Mouse (Mus musculus) gastrocnemius, postnatal 10 days (tissue): Measurements from ENCODE around the gene Clec4e. TPM values are rescaled to one million over a fixed set of nuclear protein-coding genes. Genes with fewer than 3 reads are reported as not detected.

Source experiments
- total RNA-seq, 2 experiments: library from RNA; stranded (reverse); gene quantifications; 2 replicates each; pipeline ENCODE4 v1.2.3; 2021

Gene Clec4e
- total RNA-seq, 2 experiments from 2014 or later = 0.16 TPM; not detected in 1

Other genes with a start within 250 kb of the Clec4e start
- not detected for gene Clec4b1, start 239.9 kb downstream of the Clec4e start, total RNA-seq
- 1 to 10 TPM; 1.3 to 2.9 TPM for gene Clec4a2, start 183.4 kb downstream of the Clec4e start, total RNA-seq
- gene Clec4b2, start 117.0 kb downstream of the Clec4e start, total RNA-seq = not detected
- 1 to 10 TPM; 1.6 TPM for gene Clec4n, start 60.0 kb downstream of the Clec4e start, total RNA-seq
- gene Clec4d, start 27.8 kb downstream of the Clec4e start, total RNA-seq = under 1 TPM in 1 of 2 experiments, not detected in 1; 0.19 TPM
- gene Vmn2r19, start 18.5 kb upstream of the Clec4e start, total RNA-seq = not detected
- gene Vmn2r20, start 128.2 kb upstream of the Clec4e start, total RNA-seq = not detected
- gene Vmn2r21, start 243.5 kb upstream of the Clec4e start, total RNA-seq = not detected